Mouse (Mus musculus) heart, embryonic 11.5 days (tissue): Measurements from ENCODE around the gene Sval2. TPM values are rescaled to one million over a fixed set of nuclear protein-coding genes. Genes with fewer than 3 reads are reported as not detected.

ENCODE experiments used
- ATAC-seq: fragments of 200-750 bp; cut with Nextera tagmentation; replicated peaks from 2 replicates; pipeline ENCODE4 v1.8.0; 2017; ENCODE audit warnings: moderate library complexity; ENCODE audit not compliant: insufficient number of reproducible peaks, low FRiP score, low TSS enrichment
- H3K27ac ChIP-seq: fragments of 300-500 bp; sonication (generic); 2 replicates; pipeline ENCODE4 v1.5.1; 2014; ENCODE audit warnings: mild to moderate bottlenecking, low read depth, low read length
- H3K27me3 ChIP-seq: fragments of 300-500 bp; sonication (generic); 2 replicates; pipeline ENCODE4 v1.6.1; 2014; ENCODE audit warnings: mild to moderate bottlenecking, low read length, mixed read lengths; ENCODE audit not compliant: control insufficient read depth, insufficient read depth
- H3K36me3 ChIP-seq: fragments of 300-500 bp; sonication (generic); 2 replicates; pipeline ENCODE4 v1.6.1; 2014; ENCODE audit warnings: mild to moderate bottlenecking, low read length, moderate library complexity, mixed read lengths; ENCODE audit not compliant: control insufficient read depth, insufficient read depth
- H3K4me1 ChIP-seq: fragments of 300-500 bp; sonication (generic); 2 replicates; pipeline ENCODE4 v1.6.1; 2014; ENCODE audit warnings: low read length; ENCODE audit not compliant: control insufficient read depth, insufficient read depth
- H3K4me2 ChIP-seq: fragments of 300-500 bp; sonication (generic); 2 replicates; pipeline ENCODE4 v1.6.1; 2014; ENCODE audit warnings: mild to moderate bottlenecking, moderate library complexity
- H3K4me3 ChIP-seq: fragments of 300-500 bp; sonication (generic); 2 replicates; pipeline ENCODE4 v1.5.1; 2014; ENCODE audit warnings: low read depth, low read length
- H3K9ac ChIP-seq: fragments of 300-500 bp; sonication (generic); 2 replicates; pipeline ENCODE4 v1.6.1; 2014; ENCODE audit warnings: mild to moderate bottlenecking, low read depth, low read length, moderate library complexity
- H3K9me3 ChIP-seq: fragments of 300-500 bp; sonication (generic); replicated peaks from 2 replicates; pipeline ENCODE4 v1.6.1; 2016; ENCODE audit warnings: low read length; ENCODE audit not compliant: control insufficient read depth
- WGBS: fragments of 180-500 bp; shearing (Covaris S2); extraction: QIAGEN DNeasy Blood & Tissue Kit; methylation state at CpG from one replicate; pipeline ENCODE4 v1.1.7; 2014; ENCODE audit not compliant: insufficient replicate concordance; 5-methylcytosine and 5-hydroxymethylcytosine counted together
- polyA plus RNA-seq: library from polyadenylated mRNA; unstranded; fragments of >200 nt; fragmentation: Nextera tagmentation; extraction: Ambion mirVana; gene quantifications from 2 replicates; pipeline ENCODE4 v1.2.1, GENCODE M21; 2014

The Sval2 gene
- polyA plus RNA-seq: not detected in 2 replicates

- 79% methylated on average over 3 of the region's 3 CpGs for WGBS
- Histone ChIP-seq H3K4me2 (no peak within 1 kb of the TSS), H3K4me1 (no peaks in the 10 kb centered on the region), H3K9me3 (no peaks in the 10 kb centered on the region), H3K27ac (no peak within 1 kb of the TSS), H3K36me3 (no peaks in the 10 kb centered on the region), H3K27me3 (no peaks in the 10 kb centered on the region), H3K4me3 (no peak within 1 kb of the TSS), H3K9ac (no peak within 1 kb of the TSS)
- no peak for ATAC-seq
Observed at GRCm38 (mm10) chr6:41852689-41853088, at the start of gene Sval2. Sval2 (plus strand) TSS chr6:41852989.

- Histone ChIP-seq H3K36me3 (no peaks in the 10 kb centered on the region), H3K9me3 (no peaks in the 10 kb centered on the region), H3K4me3 (no peak overlapping the region), H3K27me3 (no peaks in the 10 kb centered on the region), H3K4me1 (no peaks in the 10 kb centered on the region), H3K9ac (no peak overlapping the region), H3K27ac (no peak overlapping the region), H3K4me2 (no peak overlapping the region)
- no peak for ATAC-seq
Observed at GRCm38 (mm10) chr6:41824086-41824485, 28.7 kb upstream of the Sval2 start.

- no peaks in the 10 kb centered on the region for H3K9me3 ChIP-seq
- H3K4me3 ChIP-seq: no peak overlapping the region
- 73% methylated on average over 2 of the region's 2 CpGs for WGBS
- H3K27me3 ChIP-seq: no peaks in the 10 kb centered on the region
- H3K9ac ChIP-seq: no peak overlapping the region
- no peaks in the 10 kb centered on the region for H3K4me1 ChIP-seq
- H3K36me3 ChIP-seq: no peaks in the 10 kb centered on the region
- no peak overlapping the region for H3K27ac ChIP-seq
- H3K4me2 ChIP-seq: no peak overlapping the region
- no peak for ATAC-seq
Observed at GRCm38 (mm10) chr6:41829516-41829915, 23.3 kb upstream of the Sval2 start.

GRCm38 (mm10) chr6:41847235-41847634 lies 5.6 kb upstream of the Sval2 start, which contains the start of gene Pip:
Pip (plus strand) TSS chr6:41847535.
- 74% methylated on average over 2 of the region's 2 CpGs for WGBS
- no peak within 1 kb of the TSS for H3K9ac ChIP-seq
- no peak within 1 kb of the TSS for H3K27ac ChIP-seq
- no peaks in the 10 kb centered on the region for H3K27me3 ChIP-seq
- no peak within 1 kb of the TSS for H3K4me2 ChIP-seq
- no peaks in the 10 kb centered on the region for H3K36me3 ChIP-seq
- H3K4me1 ChIP-seq: no peaks in the 10 kb centered on the region
- H3K9me3 ChIP-seq: no peaks in the 10 kb centered on the region
- ATAC-seq: no peak
- no peak within 1 kb of the TSS for H3K4me3 ChIP-seq

- Histone ChIP-seq H3K9me3 (no peaks in the 10 kb centered on the region), H3K4me3 (no peak overlapping the region), H3K36me3 (no peaks in the 10 kb centered on the region), H3K4me1 (no peaks in the 10 kb centered on the region), H3K4me2 (no peak overlapping the region), H3K27ac (no peak overlapping the region), H3K27me3 (no peaks in the 10 kb centered on the region), H3K9ac (no peak overlapping the region)
- WGBS: 61% methylated on average over 2 of the region's 2 CpGs
- no peak for ATAC-seq
Observed at GRCm38 (mm10) chr6:41864038-41864437, 11.2 kb downstream of the Sval2 start.

- 0 out of 2 replicates have a peak, but pooled peaks cover 2% of the 10 kb centered on the region for H3K9me3 ChIP-seq
- H3K27me3 ChIP-seq: no peaks in the 10 kb centered on the region
- H3K36me3 ChIP-seq: no peaks in the 10 kb centered on the region
- no peak for ATAC-seq
- H3K4me1 ChIP-seq: no peaks in the 10 kb centered on the region
- no peak overlapping the region for H3K27ac ChIP-seq
- H3K9ac ChIP-seq: no peak overlapping the region
- WGBS: 72% methylated on average over 5 of the region's 5 CpGs
- no peak overlapping the region for H3K4me2 ChIP-seq
- H3K4me3 ChIP-seq: no peak overlapping the region
Observed at GRCm38 (mm10) chr6:41911625-41912024, 58.8 kb downstream of the Sval2 start.

Other genes with a start within 250 kb of the Sval2 start
- gene Ephb6, start 247.5 kb upstream of the Sval2 start, polyA plus RNA-seq: 3.7 and 4.2 TPM in 2 replicates
- not detected in 2 replicates for gene Trpv6, start 216.6 kb upstream of the Sval2 start, polyA plus RNA-seq
- not detected in 2 replicates for gene Trpv5, start 172.2 kb upstream of the Sval2 start, polyA plus RNA-seq
- gene Llcfc1, start 168.6 kb upstream of the Sval2 start, polyA plus RNA-seq: not detected in 2 replicates
- gene Kel, start 148.7 kb upstream of the Sval2 start, polyA plus RNA-seq: 41.0 and 53.1 TPM in 2 replicates
- not detected in 2 replicates for gene Olfr459, start 77.8 kb upstream of the Sval2 start, polyA plus RNA-seq
- gene Pip, start 5.5 kb upstream of the Sval2 start, polyA plus RNA-seq: not detected in 2 replicates
- not detected in 2 replicates for gene Sval1, start 98.6 kb downstream of the Sval2 start, polyA plus RNA-seq
- gene Sval3, start 115.2 kb downstream of the Sval2 start, polyA plus RNA-seq: not detected in 2 replicates
- not detected in 2 replicates for gene Sva, start 185.4 kb downstream of the Sval2 start, polyA plus RNA-seq